Mouse (Mus musculus) erythroblast, embryonic 14.5 days (primary cell): ENCODE data around the gene Nfatc2.

Experiments
- GATA1 ChIP-seq: IDR thresholded peaks from 2 replicates; pipeline ENCODE4 v1.6.1; 2012; ENCODE audit warnings: low read length, inconsistent platforms, mixed read lengths
- TAL1 ChIP-seq: IDR thresholded peaks from 3 replicates; pipeline ENCODE4 v1.6.1; 2012; ENCODE audit warnings: low read length, inconsistent platforms, mixed read lengths

DNA sequence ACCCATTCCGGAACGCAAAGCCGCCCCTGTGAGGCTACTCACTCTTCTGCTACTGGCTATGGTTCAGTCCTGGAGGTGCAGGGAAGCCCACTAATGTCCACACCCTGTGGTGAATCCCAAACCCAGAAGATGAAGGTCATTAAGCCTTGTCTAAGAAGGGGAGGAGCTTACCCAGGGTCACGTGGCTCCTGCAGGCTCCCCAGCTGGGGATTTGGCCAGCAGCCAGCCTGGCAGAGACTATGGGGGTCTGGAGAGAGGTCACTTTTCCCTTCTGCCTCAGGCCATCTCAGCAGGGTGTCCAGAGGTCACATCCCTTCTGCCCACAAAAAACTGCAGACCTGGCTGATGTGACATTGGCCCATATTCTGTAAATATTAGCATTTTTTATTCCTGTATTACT, 153.9 kb downstream of the Nfatc2 start:
- TF ChIP-seq GATA1 (no peak), TAL1 (no peak)
